Mouse (Mus musculus) MEL (cell line): ENCODE measurements at regions not wholly inside any gene's neighbourhood (a gene's known extent, or its start where the extent isn't known, plus 50 kb on each side); places are given as distances from the start of the nearest gene placed in this dataset.

ENCODE experiments used
- DNase-seq: peaks from one replicate; pipeline ENCODE4 v3.0.0; 2011; ENCODE audit warnings: low read depth, low spot score
- H3K27ac ChIP-seq: 2 replicates; pipeline ENCODE4 v1.5.1; 2012; ENCODE audit warnings: low read depth, mild to moderate bottlenecking, control low read depth, low read length, moderate library complexity; ENCODE audit not compliant: control insufficient read depth
- H3K27me3 ChIP-seq, 2 experiments: fragments of 150-350 bp in 1 of 2; sonication (generic) in 1 of 2; 2 replicates each; pipeline ENCODE4 v1.6.1; 2012; ENCODE audit warnings: low read length in 2 of 2, mild to moderate bottlenecking in 2 of 2, improper control_type of control experiment in 1 of 2, moderate library complexity in 1 of 2; ENCODE audit not compliant: insufficient read depth in 2 of 2, control insufficient read depth in 1 of 2
- H3K36me3 ChIP-seq, 2 experiments: 2 replicates each; pipeline ENCODE4 v1.6.1; 2012 to 2014; ENCODE audit warnings: low read length in 2 of 2, improper control_type of control experiment in 1 of 2, inconsistent platforms in 1 of 2, mild to moderate bottlenecking in 1 of 2; ENCODE audit not compliant: insufficient read depth in 2 of 2, control insufficient read depth in 1 of 2
- H3K4me1 ChIP-seq, 2 experiments: fragments of 150-350 bp in 1 of 2; sonication (generic) in 1 of 2; 2 replicates each; pipeline ENCODE4 v1.6.1; 2012; ENCODE audit warnings: low read length in 2 of 2, improper control_type of control experiment in 1 of 2, mild to moderate bottlenecking in 1 of 2; ENCODE audit not compliant: insufficient read depth in 2 of 2, control insufficient read depth in 1 of 2
- H3K4me3 ChIP-seq, 2 experiments: fragments of 150-350 bp in 1 of 2; sonication (generic) in 1 of 2; 2 replicates each; pipeline ENCODE4 v1.5.1; 2012; ENCODE audit warnings: low read depth in 2 of 2, low read length in 2 of 2, mild to moderate bottlenecking in 2 of 2, moderate library complexity in 2 of 2, control low read depth in 1 of 2, improper control_type of control experiment in 1 of 2; ENCODE audit not compliant: control insufficient read depth in 1 of 2, insufficient read depth in 1 of 2
- H3K79me2 ChIP-seq: 2 replicates; pipeline ENCODE4 v1.6.1; 2012; ENCODE audit warnings: mild to moderate bottlenecking, low read length, moderate library complexity; ENCODE audit not compliant: control insufficient read depth, poor library complexity, insufficient read depth
- H3K9ac ChIP-seq: 2 replicates; pipeline ENCODE4 v1.6.1; 2012; ENCODE audit warnings: low read depth, mild to moderate bottlenecking, control low read depth, low read length, moderate library complexity; ENCODE audit not compliant: control insufficient read depth, poor library complexity, severe bottlenecking
- H3K9me3 ChIP-seq: fragments of 150-350 bp; sonication (generic); replicated peaks from 2 replicates; pipeline ENCODE4 v1.6.1; 2012; ENCODE audit warnings: mild to moderate bottlenecking, low read length, improper control_type of control experiment, moderate library complexity; ENCODE audit not compliant: insufficient read depth
- BHLHE40 ChIP-seq: IDR thresholded peaks from 2 replicates; pipeline ENCODE4 v1.6.1; 2012; ENCODE audit warnings: low read depth, mild to moderate bottlenecking, inconsistent platforms, low read length, improper control_type of control experiment, borderline replicate concordance
- CHD1 ChIP-seq: IDR thresholded peaks from 2 replicates; pipeline ENCODE4 v1.6.1; 2012; ENCODE audit warnings: low read depth, mild to moderate bottlenecking, inconsistent platforms, low read length, improper control_type of control experiment
- E2F4 ChIP-seq: IDR thresholded peaks from 2 replicates; pipeline ENCODE4 v1.6.1; 2011; ENCODE audit warnings: low read depth, low read length, improper control_type of control experiment, borderline replicate concordance
- EP300 ChIP-seq, 2 experiments: IDR thresholded peaks; 2 replicates each; pipeline ENCODE4 v1.6.1; 2011; ENCODE audit warnings: improper control_type of control experiment in 2 of 2, low read length in 2 of 2, low read depth in 1 of 2, mild to moderate bottlenecking in 1 of 2
- GABPA ChIP-seq: IDR thresholded peaks from 2 replicates; pipeline ENCODE4 v1.6.1; 2012; ENCODE audit warnings: low read depth, mild to moderate bottlenecking, inconsistent platforms, low read length, improper control_type of control experiment, moderate library complexity
- GATA1 ChIP-seq: IDR thresholded peaks from 2 replicates; pipeline ENCODE4 v1.6.1; 2011; ENCODE audit warnings: low read depth, low read length, improper control_type of control experiment
- HCFC1 ChIP-seq: IDR thresholded peaks from 2 replicates; pipeline ENCODE4 v1.6.1; 2012; ENCODE audit warnings: low read depth, mild to moderate bottlenecking, inconsistent platforms, low read length, improper control_type of control experiment, moderate library complexity
- JUND ChIP-seq: IDR thresholded peaks from 2 replicates; pipeline ENCODE4 v1.6.1; 2011; ENCODE audit warnings: low read depth, mild to moderate bottlenecking, improper control_type of control experiment, low read length
- KAT2A ChIP-seq: conservative IDR thresholded peaks from 2 replicates; pipeline ENCODE4 v1.6.1; 2012; ENCODE audit warnings: low read depth, low read length, improper control_type of control experiment, inconsistent platforms
- MAFK ChIP-seq: IDR thresholded peaks from 2 replicates; pipeline ENCODE4 v1.6.1; 2011; ENCODE audit warnings: low read depth, mild to moderate bottlenecking, low read length, improper control_type of control experiment, borderline replicate concordance
- MEF2A ChIP-seq: IDR thresholded peaks from 2 replicates; pipeline ENCODE4 v1.6.1; 2014; ENCODE audit warnings: low read depth, mild to moderate bottlenecking, inconsistent platforms, low read length, improper control_type of control experiment; ENCODE audit not compliant: poor library complexity, insufficient replicate concordance, severe bottlenecking; ENCODE audit errors: extremely low read depth
- MXI1 ChIP-seq: IDR thresholded peaks from 2 replicates; pipeline ENCODE4 v1.6.1; 2011; ENCODE audit warnings: mild to moderate bottlenecking, low read depth, low read length, improper control_type of control experiment
- MYB ChIP-seq: IDR thresholded peaks from 2 replicates; pipeline ENCODE4 v1.6.1; 2011; ENCODE audit warnings: mild to moderate bottlenecking, low read depth, low read length, improper control_type of control experiment
- MYC ChIP-seq: IDR thresholded peaks from 2 replicates; pipeline ENCODE4 v1.6.1; 2011; ENCODE audit warnings: low read depth, mild to moderate bottlenecking, low read length, improper control_type of control experiment, moderate library complexity
- NELFE ChIP-seq: IDR thresholded peaks from 2 replicates; pipeline ENCODE4 v1.6.1; 2011; ENCODE audit warnings: low read depth, low read length, improper control_type of control experiment
- NRF1 ChIP-seq: IDR thresholded peaks from 2 replicates; pipeline ENCODE4 v1.6.1; 2014; ENCODE audit warnings: low read depth, mild to moderate bottlenecking, inconsistent platforms, low read length, improper control_type of control experiment, moderate library complexity; ENCODE audit not compliant: poor library complexity, insufficient read depth, severe bottlenecking
- POLR2A ChIP-seq, 2 experiments: IDR thresholded peaks; 2 replicates each; pipeline ENCODE4 v1.6.1; 2011 to 2012; ENCODE audit warnings: low read length in 2 of 2, mild to moderate bottlenecking in 2 of 2, control low read depth in 1 of 2, improper control_type of control experiment in 1 of 2, low read depth in 1 of 2, moderate library complexity in 1 of 2; ENCODE audit not compliant: control insufficient read depth in 1 of 2, insufficient read depth in 1 of 2, poor library complexity in 1 of 2
- POLR2AphosphoS2 ChIP-seq: IDR thresholded peaks from 2 replicates; pipeline ENCODE4 v1.6.1; 2011; ENCODE audit warnings: low read length, improper control_type of control experiment
- POLR2AphosphoS5 ChIP-seq: IDR thresholded peaks from 2 replicates; pipeline ENCODE4 v1.6.1; 2012; ENCODE audit warnings: low read depth, borderline replicate concordance, mild to moderate bottlenecking, inconsistent platforms, low read length, moderate library complexity, mixed read lengths
- RCOR1 ChIP-seq: IDR thresholded peaks from 2 replicates; pipeline ENCODE4 v1.6.1; 2012; ENCODE audit warnings: low read depth, mild to moderate bottlenecking, inconsistent platforms, low read length, improper control_type of control experiment
- SIN3A ChIP-seq: IDR thresholded peaks from 2 replicates; pipeline ENCODE4 v1.6.1; 2012; ENCODE audit warnings: low read length, improper control_type of control experiment, inconsistent platforms
- SMC3 ChIP-seq: IDR thresholded peaks from 2 replicates; pipeline ENCODE4 v1.6.1; 2011; ENCODE audit warnings: low read depth, low read length, improper control_type of control experiment
- TBP ChIP-seq: IDR thresholded peaks from 2 replicates; pipeline ENCODE4 v1.8.0; 2011; ENCODE audit warnings: low read depth, low read length, improper control_type of control experiment
- UBTF ChIP-seq: IDR thresholded peaks from 2 replicates; pipeline ENCODE4 v1.6.1; 2012; ENCODE audit warnings: low read depth, mild to moderate bottlenecking, inconsistent platforms, low read length, improper control_type of control experiment, moderate library complexity, borderline replicate concordance; ENCODE audit not compliant: insufficient read depth
- USF1 ChIP-seq: IDR thresholded peaks from 2 replicates; pipeline ENCODE4 v1.6.1; 2014; ENCODE audit warnings: low read depth, mild to moderate bottlenecking, inconsistent platforms, low read length, improper control_type of control experiment, moderate library complexity
- USF2 ChIP-seq, 2 experiments: IDR thresholded peaks; 2 replicates each; pipeline ENCODE4 v1.6.1; 2011 to 2012; ENCODE audit warnings: improper control_type of control experiment in 2 of 2, low read length in 2 of 2, borderline replicate concordance in 1 of 2, inconsistent platforms in 1 of 2, low read depth in 1 of 2, mild to moderate bottlenecking in 1 of 2; ENCODE audit not compliant: insufficient read depth in 1 of 2
- ZC3H11A ChIP-seq: IDR thresholded peaks from 2 replicates; pipeline ENCODE4 v1.6.1; 2012; ENCODE audit warnings: low read depth, mild to moderate bottlenecking, inconsistent platforms, low read length, improper control_type of control experiment
- ZKSCAN1 ChIP-seq: IDR thresholded peaks from 2 replicates; pipeline ENCODE4 v1.6.1; 2012; ENCODE audit warnings: low read depth, mild to moderate bottlenecking, inconsistent platforms, low read length, improper control_type of control experiment, moderate library complexity
- ZMIZ1 ChIP-seq: IDR thresholded peaks from 2 replicates; pipeline ENCODE4 v1.6.1; 2012; ENCODE audit warnings: low read depth, mild to moderate bottlenecking, inconsistent platforms, low read length, improper control_type of control experiment, moderate library complexity

GRCm38 (mm10) chr1:90311649-90312442 lies 108.1 kb downstream of the Ackr3 start:
- H3K9ac ChIP-seq, result no peak overlapping the region
- H3K27ac ChIP-seq, result no peak overlapping the region
- no peaks in the 10 kb centered on the region for H3K27me3 ChIP-seq
- H3K4me3 ChIP-seq, result no peak overlapping the region
- DNase-seq, result no peak
- no peaks in the 10 kb centered on the region for H3K36me3 ChIP-seq
- H3K79me2 ChIP-seq, result no peaks in the 10 kb centered on the region
- H3K4me1 ChIP-seq, result no peaks in the 10 kb centered on the region
- no peaks in the 10 kb centered on the region for H3K9me3 ChIP-seq
- TF ChIP-seq HCFC1 (no peak), MXI1 (no peak), POLR2A (IDR thresholded peaks at IDR 0.05; ENCODE audit: control insufficient read depth in 1 of 2, insufficient read depth in 1 of 2, low read depth in 1 of 2, low read length in 2 of 2, poor library complexity in 1 of 2) (no peak), MAFK (no peak), BHLHE40 (no peak), POLR2AphosphoS2 (no peak), ZKSCAN1 (no peak), SMC3 (no peak), ZC3H11A (no peak), ZMIZ1 (no peak), JUND (no peak), USF2 (IDR thresholded peaks at IDR 0.05; ENCODE audit: borderline replicate concordance in 1 of 2, insufficient read depth in 1 of 2, low read depth in 1 of 2, low read length in 2 of 2) (no peak), KAT2A (no peak), NRF1 (no peak), MEF2A (no peak), USF1 (no peak), NELFE (no peak), POLR2AphosphoS5 (no peak)

GRCm38 (mm10) chr1:90313750-90314359 lies 110.1 kb downstream of the Ackr3 start:
- Histone ChIP-seq H3K27me3 (no peaks in the 10 kb centered on the region), H3K27ac (no peak overlapping the region), H3K9ac (no peak overlapping the region), H3K36me3 (no peaks in the 10 kb centered on the region), H3K4me1 (no peaks in the 10 kb centered on the region), H3K4me3 (no peak overlapping the region), H3K79me2 (no peaks in the 10 kb centered on the region), H3K9me3 (no peaks in the 10 kb centered on the region)
- no peak for DNase-seq
- TF ChIP-seq EP300 (IDR thresholded peaks at IDR 0.05; ENCODE audit: low read depth in 1 of 2, low read length in 2 of 2) (no peak), MYC (no peak), ZKSCAN1 (no peak), RCOR1 (no peak), TBP (no peak), HCFC1 (no peak), UBTF (no peak), GABPA (no peak), MYB (no peak), MXI1 (no peak), JUND (no peak), CHD1 (no peak), GATA1 (no peak), USF2 (IDR thresholded peaks at IDR 0.05; ENCODE audit: borderline replicate concordance in 1 of 2, insufficient read depth in 1 of 2, low read depth in 1 of 2, low read length in 2 of 2) (no peak), E2F4 (no peak), SIN3A (no peak), USF1 (no peak)
